19 mouse cellular contexts compared by ENCODE assay signal in genomic region chr9:64376380-64376779, GRCm38 (mm10).
"Had no signal": no experiment of that assay in that cellular context is flagged by ENCODE, and none has a peak within 500 bp of the region (broad histone marks: within the 10 kb centered on the region; RNA-seq: fewer than 3 reads in every experiment).

No protein-coding gene starts in this region.

- H3K4me3 ChIP-seq: lung, embryonic 15.5 days; midbrain, embryonic 10.5 days; midbrain, embryonic 12.5 days; myocyte; neural tube, embryonic 13.5 days; neural tube, embryonic 15.5 days had no signal

- H3K4me1 ChIP-seq: lung, embryonic 15.5 days had no signal

- H3K27ac ChIP-seq: lung, embryonic 15.5 days; midbrain, embryonic 10.5 days; midbrain, embryonic 12.5 days; neural tube, embryonic 13.5 days; neural tube, embryonic 15.5 days had no signal

- H3K36me3 ChIP-seq: lung, embryonic 15.5 days; midbrain, embryonic 10.5 days; midbrain, embryonic 12.5 days; neural tube, embryonic 13.5 days; neural tube, embryonic 15.5 days had no signal

- H3K27me3 ChIP-seq: lung, embryonic 15.5 days; neural tube, embryonic 15.5 days had no signal

- DNase-seq: liver, postnatal 0 days; lung, adult 2 months; lung, postnatal 14 days; lung, postnatal 36 days; midbrain, embryonic 14.5 days; retina, postnatal 1 day; right cerebral cortex, adult 18-20 months; right cerebral cortex, postnatal 25 days; right cerebral cortex, postnatal 4 days; spleen, adult 18-20 months; thymus, adult 18-20 months; thymus, postnatal 14 days; thymus, postnatal 36 days had no signal
